Comparison of ENCODE assay signal across 9 mouse cellular contexts in genomic region chr5:44284384-44284783, GRCm38 (mm10). TPM values are rescaled to one million over a fixed set of nuclear protein-coding genes. Genes with fewer than 3 reads are reported as not detected.
DNase-seq lines count a peak whose midpoint lies in the region; TF ChIP-seq lines count a peak whose summit lies in the region.
"Had no signal": no experiment of that assay in that cellular context is flagged by ENCODE, and none has a peak within 500 bp of the region (broad histone marks: within the 10 kb centered on the region; RNA-seq: fewer than 3 reads in every experiment).

No protein-coding gene starts in this region.

- intact Hi-C loops in heart, postnatal 14 days (cut with DNase I) = loop anchor here (5.0 kb wide), 2 partner anchors 1118 to 1138 kb away; no protein-coding TSS in a partner anchor

- H3K4me3 ChIP-seq in ES-Bruce4 (ENCODE audit: low read depth, low read length) = no peak overlapping the region
- no peak overlapping the region for H3K4me3 ChIP-seq in bone marrow macrophage, adult 2 months (ENCODE audit: insufficient read depth, low read length)
- H3K4me3 ChIP-seq in layer of hippocampus, adult 2 months = no peak overlapping the region
- H3K4me3 ChIP-seq: liver, embryonic 15.5 days had no signal

- H3K9ac ChIP-seq in ES-Bruce4 (ENCODE audit: low read depth, poor library complexity, severe bottlenecking) = no peak overlapping the region
- H3K9ac ChIP-seq: liver, embryonic 15.5 days had no signal

- H3K27ac ChIP-seq in ES-Bruce4 (ENCODE audit: insufficient read depth, low read length) = no peak overlapping the region
- H3K27ac ChIP-seq in bone marrow macrophage, adult 2 months (ENCODE audit: insufficient read depth, low read depth, low read length) = no peak overlapping the region
- H3K27ac ChIP-seq in layer of hippocampus, adult 2 months = no peak overlapping the region
- H3K27ac ChIP-seq: liver, embryonic 15.5 days had no signal

- TF ChIP-seq POLR2A in ES-Bruce4 (IDR thresholded peaks at IDR 0.05; ENCODE audit: insufficient read depth, low read length) = no peak
- TF ChIP-seq POLR2A in bone marrow macrophage, adult 2 months (IDR thresholded peaks at IDR 0.05; ENCODE audit: borderline replicate concordance, low read depth, low read length) = no peak

- H3K4me1 ChIP-seq in ES-Bruce4 (ENCODE audit: control insufficient read depth, insufficient read depth, low read length) = no peaks in the 10 kb centered on the region
- no peaks in the 10 kb centered on the region for H3K4me1 ChIP-seq in bone marrow macrophage, adult 2 months (ENCODE audit: control insufficient read depth, insufficient read depth, low read length)
- H3K4me1 ChIP-seq: liver, embryonic 15.5 days had no signal

- no peaks in the 10 kb centered on the region for H3K36me3 ChIP-seq in ES-Bruce4 (ENCODE audit: control insufficient read depth, insufficient read depth, low read length, poor library complexity, severe bottlenecking)
- H3K36me3 ChIP-seq: liver, embryonic 15.5 days had no signal

- H3K9me3 ChIP-seq in ES-Bruce4 (replicated peaks; ENCODE audit: control insufficient read depth, insufficient read depth, low read length, poor library complexity, severe bottlenecking) = no peaks in the 10 kb centered on the region
- H3K9me3 ChIP-seq: liver, embryonic 15.5 days had no signal

- TF ChIP-seq EP300 in ES-Bruce4 (IDR thresholded peaks at IDR 0.05; ENCODE audit: insufficient read depth, low read depth, low read length) = no peak

- peak; percentile 38 for DNase-seq in fibroblast of lung, adult 2 months (ENCODE audit: low read depth)
- DNase-seq in heart, postnatal 14 days = peak; percentile 79 to 87
- peak; percentile 73 to 92 for DNase-seq in layer of hippocampus, adult 2 months (ENCODE audit: low spot score in 2 of 2)
- DNase-seq in lung, postnatal 36 days = peak; percentile 85
- DNase-seq in retina, postnatal 7 days (ENCODE audit: low read depth, low spot score) = peak; percentile 70
- DNase-seq in urinary bladder, adult 2 months (ENCODE audit: low spot score) = peak; percentile 58

- TF ChIP-seq CTCF in ES-Bruce4 (IDR thresholded peaks at IDR 0.05; ENCODE audit: low read depth, low read length) = peak; percentile 87
- peak; percentile 38; the same call in 1 of the 2 replicates for TF ChIP-seq CTCF in bone marrow macrophage, adult 2 months (IDR thresholded peaks at IDR 0.05; ENCODE audit: low read depth, low read length)
- TF ChIP-seq CTCF in layer of hippocampus, adult 2 months (conservative IDR thresholded peaks at IDR 0.05) = peak; percentile 98

- H3K27me3 ChIP-seq in ES-Bruce4 (ENCODE audit: control insufficient read depth, insufficient read depth, low read length, poor library complexity, severe bottlenecking) = no peaks in the 10 kb centered on the region; the same call in 1 of the 2 replicates
- H3K27me3 ChIP-seq: liver, embryonic 15.5 days had no signal

RNA-seq across cellular contexts. Expression of gene Tapt1, which starts 58.0 kb away (rescaled TPM):
- 22.5 and 28.5 TPM in 2 replicates for polyA plus RNA-seq in ES-Bruce4 (2011; ENCODE audit: insufficient read depth, insufficient read length, low read depth, missing spikeins)
- 14.3 and 19.9 TPM in 2 replicates for polyA plus RNA-seq in bone marrow macrophage, adult 2 months (2012; ENCODE audit: insufficient read depth, insufficient read length, missing spikeins)
- 10 to 100 TPM; 23.4 to 23.9 TPM for total RNA-seq in heart, postnatal 14 days (2021)
- total RNA-seq in layer of hippocampus, adult 2 months (2021) = 10 to 100 TPM; 41.3 to 50.2 TPM
- polyA plus RNA-seq in urinary bladder, adult 2 months (2012; rRNA removed) = 43.2 and 49.3 TPM in 2 replicates

Comparison
In these comparisons a context has a peak if more than half of its experiments do, and no peak if none do; other contexts are left out.
1. CTCF ChIP-seq: peak in every context shown above with its lines; median percentile 98 in layer of hippocampus, adult 2 months; 87 in ES-Bruce4; 38 in bone marrow macrophage, adult 2 months.